Mouse (Mus musculus): ENCODE measurements around the gene Tmem132b. TPM values are rescaled to one million over a fixed set of nuclear protein-coding genes. Genes with fewer than 3 reads are reported as not detected.

Gene Tmem132b
- polyA plus RNA-seq, 1 experiment from 2014 or later, result 6.4 TPM

DNA sequence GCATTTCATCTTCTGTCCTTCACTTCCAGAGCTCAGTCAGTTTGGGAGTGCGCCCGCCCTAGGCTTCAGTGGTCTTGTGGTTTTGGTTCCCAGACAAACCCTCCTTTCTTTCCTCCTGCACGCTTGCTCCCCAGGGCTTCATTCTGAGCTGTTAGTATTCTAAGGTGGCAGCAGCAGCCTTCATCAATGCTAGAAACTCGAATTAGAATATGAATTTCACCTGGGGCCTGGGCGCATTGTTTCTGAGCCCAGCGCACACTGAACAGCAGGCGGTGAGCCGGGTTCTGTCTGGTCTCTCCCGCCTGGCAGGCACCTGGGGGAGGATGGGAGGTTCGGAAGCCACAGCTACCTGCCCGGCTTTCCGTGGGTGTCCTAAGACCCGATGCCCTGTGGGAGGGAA, 14.7 kb downstream of the Tmem132b start:
- 14% methylated on average over 13 of the region's 13 CpGs for WGBS
- no peak for ATAC-seq (ENCODE audit: low FRiP score, low read depth)
- Histone ChIP-seq H3K27ac (replicated peaks) (peak overlapping the region; percentile 40; the same call in 1 of the 2 replicates), H3K27me3 (no peaks in the 10 kb centered on the region), H3K9ac (no peak overlapping the region), H3K9me3 (no peaks in the 10 kb centered on the region), H3K4me2 (no peak overlapping the region), H3K36me3 (no peaks in the 10 kb centered on the region), H3K4me3 (no peak overlapping the region), H3K4me1 (replicated peaks) (peaks cover 20% of the 10 kb centered on the region)

DNA sequence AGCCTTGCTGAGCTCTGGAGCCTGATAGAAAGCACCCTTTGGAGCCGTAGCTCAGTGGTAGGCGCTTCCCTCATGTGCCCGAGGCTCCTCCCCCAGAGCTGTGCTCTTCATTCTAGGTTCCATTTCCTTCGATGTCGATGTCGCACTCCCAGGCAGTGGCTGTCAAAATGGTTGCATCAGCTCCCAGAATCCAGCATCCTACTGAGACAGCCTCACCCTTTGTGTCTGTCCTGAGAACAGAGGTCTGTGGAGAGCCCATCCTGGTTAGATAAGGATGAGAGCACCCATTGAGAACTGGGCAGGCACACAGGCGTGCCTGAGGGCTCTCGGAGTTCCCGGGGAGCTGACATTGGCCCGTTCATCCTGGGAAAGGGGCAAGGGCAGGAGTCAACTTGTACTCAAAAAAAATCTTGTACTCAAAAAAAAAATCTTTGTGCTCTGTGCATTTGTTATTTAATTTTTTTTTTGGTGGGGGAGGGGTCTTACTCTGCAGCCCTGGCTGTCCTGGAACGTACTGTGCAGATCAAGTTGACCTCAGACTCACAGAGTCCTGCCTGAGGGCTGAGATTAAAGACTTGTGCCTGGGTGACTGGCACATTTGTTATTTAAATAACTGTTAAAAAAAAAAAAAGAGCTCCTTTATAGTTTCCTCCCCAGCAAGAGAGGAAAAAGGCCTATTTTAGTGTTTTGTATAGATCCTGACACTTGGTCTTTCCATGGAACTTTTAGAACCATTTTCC, 18.3 kb downstream of the Tmem132b start:
- Histone ChIP-seq H3K27me3 (no peaks in the 10 kb centered on the region), H3K4me1 (replicated peaks) (peaks cover 20% of the 10 kb centered on the region), H3K4me3 (no peak overlapping the region), H3K9me3 (no peaks in the 10 kb centered on the region), H3K27ac (replicated peaks) (no peak overlapping the region), H3K36me3 (no peaks in the 10 kb centered on the region), H3K4me2 (no peak overlapping the region), H3K9ac (no peak overlapping the region)
- ATAC-seq (ENCODE audit: low FRiP score, low read depth), result 0 out of 2 replicates have a peak, but pooled peaks have one; percentile 15
- WGBS, result 21% methylated on average over 11 of the region's 11 CpGs

DNA sequence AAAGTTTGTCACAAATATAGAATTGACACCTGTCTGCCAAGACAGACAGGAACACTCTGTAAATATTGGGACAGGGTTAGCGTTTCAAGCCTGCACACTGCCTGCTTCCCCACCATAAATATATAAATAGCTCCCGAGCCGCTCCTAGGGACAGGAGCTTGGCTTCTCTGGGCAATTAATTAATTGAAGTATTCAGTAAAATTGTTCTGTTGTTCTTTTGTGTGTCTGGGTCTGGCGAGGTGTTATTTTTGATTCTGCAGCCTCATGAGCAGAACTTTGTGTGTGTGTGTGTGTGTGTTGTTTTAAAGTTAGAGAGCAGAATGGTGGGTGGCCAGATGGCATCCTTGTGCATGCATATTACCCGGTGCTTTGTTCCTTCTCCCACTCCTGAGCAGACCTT, 24.2 kb downstream of the Tmem132b start:
- Histone ChIP-seq H3K4me3 (no peak overlapping the region), H3K9ac (no peak overlapping the region), H3K27me3 (no peaks in the 10 kb centered on the region), H3K4me2 (no peak overlapping the region), H3K36me3 (no peaks in the 10 kb centered on the region), H3K4me1 (replicated peaks) (no peaks in the 10 kb centered on the region), H3K9me3 (no peaks in the 10 kb centered on the region), H3K27ac (replicated peaks) (no peak overlapping the region)
- no peak for ATAC-seq (ENCODE audit: low FRiP score, low read depth)
- 73% methylated on average over 5 of the region's 5 CpGs for WGBS

DNA sequence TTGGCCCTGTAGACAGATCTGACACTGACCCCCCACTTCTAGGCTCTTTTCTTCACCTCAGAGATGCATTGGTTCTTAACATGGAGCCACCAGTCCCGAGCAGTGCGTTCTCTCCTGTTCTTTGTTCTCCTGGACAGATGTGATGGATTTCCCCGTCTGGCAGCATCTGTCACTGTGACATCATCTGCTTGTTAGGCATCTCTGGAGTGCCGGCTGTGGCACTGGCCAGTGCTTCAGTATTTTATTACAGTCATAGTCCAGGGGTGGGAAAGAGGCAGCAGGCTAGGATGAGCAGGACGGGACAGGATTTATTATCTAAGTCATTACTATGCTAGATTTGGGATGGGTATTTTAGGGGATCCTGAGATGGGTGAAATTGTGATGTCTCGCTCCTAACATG, 31.9 kb downstream of the Tmem132b start:
- no peak overlapping the region for H3K9ac ChIP-seq
- 0 out of 2 replicates have a peak, but pooled peaks cover 2% of the 10 kb centered on the region for H3K4me1 ChIP-seq (replicated peaks)
- H3K4me2 ChIP-seq, result no peak overlapping the region
- no peaks in the 10 kb centered on the region for H3K9me3 ChIP-seq
- no peaks in the 10 kb centered on the region for H3K36me3 ChIP-seq
- no peak overlapping the region for H3K4me3 ChIP-seq
- no peak for ATAC-seq (ENCODE audit: low FRiP score, low read depth)
- WGBS, result 45% methylated on average over 6 of the region's 6 CpGs
- H3K27me3 ChIP-seq, result no peaks in the 10 kb centered on the region
- H3K27ac ChIP-seq (replicated peaks), result no peak overlapping the region

DNA sequence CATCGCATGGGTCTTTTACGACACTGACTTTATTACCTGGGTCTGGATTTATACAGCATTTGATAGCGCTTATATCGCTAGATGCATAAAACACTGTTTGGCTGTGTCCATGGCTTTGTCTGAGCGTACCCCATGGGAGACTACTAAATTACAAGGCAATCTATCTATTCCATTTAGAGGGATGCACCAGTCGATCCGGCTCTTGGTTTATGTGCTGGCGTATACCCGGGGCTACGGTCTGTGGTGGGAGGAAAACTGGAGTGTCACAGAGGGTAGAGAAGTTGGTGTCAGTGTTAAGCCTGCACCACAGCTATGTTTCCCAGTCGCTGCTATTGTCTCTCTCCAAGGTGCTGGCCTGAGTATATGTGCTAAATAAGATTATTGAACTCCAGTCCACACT, 34.2 kb downstream of the Tmem132b start:
- WGBS, result 54% methylated on average over 11 of the region's 11 CpGs
- no peak for ATAC-seq (ENCODE audit: low FRiP score, low read depth)

DNA sequence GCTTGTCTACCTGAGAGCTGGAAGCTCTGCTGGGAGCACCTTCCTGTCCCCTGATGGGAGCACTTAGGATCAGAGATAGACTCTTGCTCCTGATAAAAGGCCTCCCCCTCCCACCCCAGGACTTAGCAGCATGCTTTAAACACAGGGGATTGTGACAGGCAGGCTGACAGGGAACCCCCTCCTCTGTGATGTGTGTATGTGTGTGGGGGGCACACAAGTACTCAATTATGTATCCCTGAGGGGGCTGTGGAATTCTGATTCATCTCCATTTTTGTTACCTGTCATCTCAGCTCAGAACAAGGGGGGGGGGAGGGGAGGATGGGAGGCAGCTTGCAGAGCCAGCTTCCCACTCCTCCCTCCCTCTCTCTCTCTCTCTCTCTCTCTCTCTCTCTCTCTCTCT, 36.9 kb downstream of the Tmem132b start:
- no peak overlapping the region for H3K27ac ChIP-seq (replicated peaks)
- H3K9me3 ChIP-seq, result no peaks in the 10 kb centered on the region
- H3K4me2 ChIP-seq, result no peak overlapping the region
- no peak overlapping the region for H3K9ac ChIP-seq
- ATAC-seq (ENCODE audit: low FRiP score, low read depth), result no peak
- H3K27me3 ChIP-seq, result no peaks in the 10 kb centered on the region
- H3K36me3 ChIP-seq, result no peaks in the 10 kb centered on the region
- H3K4me3 ChIP-seq, result no peak overlapping the region
- 0 out of 2 replicates have a peak, but pooled peaks cover 2% of the 10 kb centered on the region for H3K4me1 ChIP-seq (replicated peaks)

More for the DNA sequence above, 34.2 kb downstream of the Tmem132b start:
- Histone ChIP-seq H3K27ac (replicated peaks) (no peak overlapping the region), H3K4me3 (no peak overlapping the region), H3K9me3 (no peaks in the 10 kb centered on the region), H3K4me1 (replicated peaks) (0 out of 2 replicates have a peak, but pooled peaks cover 2% of the 10 kb centered on the region), H3K27me3 (no peaks in the 10 kb centered on the region), H3K9ac (no peak overlapping the region), H3K36me3 (no peaks in the 10 kb centered on the region), H3K4me2 (no peak overlapping the region)

DNA sequence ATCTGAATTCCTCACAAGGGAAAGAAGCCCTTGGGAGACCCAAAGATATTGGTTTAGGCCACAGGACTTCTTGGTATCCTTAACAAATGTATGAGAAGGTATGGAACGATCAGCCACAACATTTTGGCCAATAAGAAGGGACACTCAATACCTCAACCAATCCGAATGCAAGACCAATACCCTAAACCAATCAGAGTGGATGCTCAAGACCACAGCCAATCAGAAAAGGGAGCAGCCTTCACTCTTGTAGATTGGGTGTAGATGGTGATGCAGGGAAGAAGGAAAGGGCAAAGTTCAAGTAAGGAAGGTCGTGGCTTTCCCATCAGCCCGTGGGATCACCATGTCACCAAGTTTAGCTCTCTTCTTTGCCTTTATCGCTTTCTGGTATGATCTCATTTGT, 40.4 kb downstream of the Tmem132b start:
- Histone ChIP-seq H3K27ac (replicated peaks) (no peak overlapping the region), H3K9ac (no peak overlapping the region), H3K4me1 (replicated peaks) (peaks cover 14% of the 10 kb centered on the region), H3K4me3 (no peak overlapping the region), H3K36me3 (no peaks in the 10 kb centered on the region), H3K9me3 (no peaks in the 10 kb centered on the region), H3K27me3 (no peaks in the 10 kb centered on the region), H3K4me2 (no peak overlapping the region)
- no peak for ATAC-seq (ENCODE audit: low FRiP score, low read depth)
- 93% methylated on average over 5 of the region's 5 CpGs for WGBS

DNA sequence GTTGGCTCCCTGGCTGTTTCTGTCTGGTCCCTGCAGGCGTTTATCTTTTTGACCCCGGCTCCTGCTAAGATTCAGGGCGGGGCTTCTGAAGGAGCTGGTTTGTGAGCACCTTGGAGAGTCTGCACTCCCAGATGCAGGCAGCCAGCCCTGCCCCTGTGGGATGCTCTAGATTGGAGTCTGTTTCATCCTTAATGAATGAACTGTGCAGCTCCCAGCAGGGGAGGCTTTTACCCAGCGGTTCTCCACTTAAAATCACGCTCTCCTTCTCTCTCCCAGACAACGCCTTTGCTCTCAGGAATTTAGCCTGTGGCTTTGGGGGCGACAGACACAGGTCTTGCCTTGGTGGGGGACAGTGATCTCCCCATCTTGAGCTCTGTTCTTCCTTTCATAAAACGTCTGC, 43.3 kb downstream of the Tmem132b start:
- Histone ChIP-seq H3K27me3 (no peaks in the 10 kb centered on the region), H3K4me3 (no peak overlapping the region), H3K9me3 (no peaks in the 10 kb centered on the region), H3K27ac (replicated peaks) (0 out of 2 replicates have a peak overlapping the region, but pooled peaks have one; percentile 5), H3K9ac (no peak overlapping the region), H3K4me2 (no peak overlapping the region), H3K4me1 (replicated peaks) (peaks cover 14% of the 10 kb centered on the region), H3K36me3 (no peaks in the 10 kb centered on the region)
- 3% methylated on average over 8 of the region's 8 CpGs for WGBS
- ATAC-seq (ENCODE audit: low FRiP score, low read depth), result no peak

DNA sequence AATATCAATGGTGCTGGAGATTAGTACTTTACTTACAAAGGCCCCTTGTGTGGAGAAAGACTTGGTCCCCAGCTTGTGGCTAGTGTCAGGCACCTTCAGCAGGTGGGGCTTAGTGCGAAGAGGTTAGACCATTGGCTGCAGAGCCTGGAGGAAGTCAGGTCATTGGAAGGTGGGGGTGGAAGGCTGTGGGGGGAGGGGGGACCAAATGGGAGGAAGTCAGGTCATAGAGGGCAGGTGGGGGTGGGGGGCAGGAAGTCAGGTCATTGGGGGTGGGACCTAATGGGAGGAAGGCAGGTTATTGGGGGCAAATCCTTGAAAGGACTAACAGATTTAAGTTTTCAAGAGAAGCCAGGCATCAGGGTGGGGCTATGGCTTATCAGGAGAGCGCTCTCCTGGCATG, 44.3 kb downstream of the Tmem132b start:
- H3K4me1 ChIP-seq (replicated peaks), result peaks cover 14% of the 10 kb centered on the region
- 100% methylated on average over 2 of the region's 2 CpGs for WGBS
- ATAC-seq (ENCODE audit: low FRiP score, low read depth), result no peak

DNA sequence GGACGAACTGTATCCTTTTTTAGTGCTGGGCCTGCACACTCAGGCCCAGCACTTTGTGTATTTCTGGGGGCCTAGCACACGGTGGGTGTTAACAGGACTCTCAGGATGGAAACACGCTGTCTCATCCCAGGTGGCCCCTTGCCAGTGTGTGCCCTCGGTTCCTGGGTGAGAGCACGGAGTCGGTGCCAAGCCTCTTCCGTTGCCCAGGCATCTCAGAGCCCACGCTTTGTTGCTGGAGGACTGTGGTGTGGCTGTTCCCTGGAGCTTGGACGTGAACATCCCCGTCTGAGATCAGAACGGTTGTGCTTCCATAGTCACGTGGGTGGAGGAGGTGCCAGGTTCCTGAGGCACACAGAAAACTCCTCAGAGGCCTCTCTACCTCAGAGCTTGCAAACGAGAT, 47.1 kb downstream of the Tmem132b start:
- ATAC-seq (ENCODE audit: low FRiP score, low read depth), result no peak
- peaks cover 14% of the 10 kb centered on the region for H3K4me1 ChIP-seq (replicated peaks)
- H3K9ac ChIP-seq, result no peak overlapping the region
- no peaks in the 10 kb centered on the region for H3K9me3 ChIP-seq
- H3K4me2 ChIP-seq, result no peak overlapping the region
- H3K4me3 ChIP-seq, result no peak overlapping the region
- 77% methylated on average over 13 of the region's 13 CpGs for WGBS
- no peaks in the 10 kb centered on the region for H3K36me3 ChIP-seq
- H3K27me3 ChIP-seq, result no peaks in the 10 kb centered on the region
- no peak overlapping the region for H3K27ac ChIP-seq (replicated peaks)

More for the DNA sequence above, 44.3 kb downstream of the Tmem132b start:
- Histone ChIP-seq H3K9me3 (no peaks in the 10 kb centered on the region), H3K27ac (replicated peaks) (no peak overlapping the region), H3K4me3 (no peak overlapping the region), H3K4me2 (no peak overlapping the region), H3K36me3 (no peaks in the 10 kb centered on the region), H3K27me3 (no peaks in the 10 kb centered on the region), H3K9ac (no peak overlapping the region)

DNA sequence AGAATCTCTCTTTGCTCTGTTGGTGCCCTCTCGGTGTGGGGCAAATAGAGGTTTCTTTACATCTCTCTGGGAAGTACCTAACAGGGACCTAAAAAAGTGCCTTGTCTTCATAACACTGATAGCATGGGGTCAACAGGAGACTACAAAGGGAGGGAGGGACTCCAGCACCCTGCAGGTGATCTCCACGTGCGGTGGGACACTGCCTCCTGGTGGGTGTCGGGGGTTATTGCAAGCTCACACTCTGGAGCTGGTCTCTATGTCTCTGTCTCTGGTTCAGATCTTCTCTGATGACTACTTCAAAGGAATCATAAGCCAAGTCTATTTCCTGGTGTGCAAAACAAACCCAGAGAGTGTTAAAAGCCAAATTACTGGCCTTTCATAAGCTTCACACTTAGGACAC, 47.6 kb downstream of the Tmem132b start:
- no peak overlapping the region for H3K4me2 ChIP-seq
- no peak overlapping the region for H3K4me3 ChIP-seq
- H3K27me3 ChIP-seq, result no peaks in the 10 kb centered on the region
- H3K9me3 ChIP-seq, result no peaks in the 10 kb centered on the region
- H3K9ac ChIP-seq, result no peak overlapping the region
- no peak for ATAC-seq (ENCODE audit: low FRiP score, low read depth)
- H3K27ac ChIP-seq (replicated peaks), result no peak overlapping the region
- WGBS, result 60% methylated on average over 4 of the region's 4 CpGs
- peaks cover 13% of the 10 kb centered on the region for H3K4me1 ChIP-seq (replicated peaks)
- H3K36me3 ChIP-seq, result no peaks in the 10 kb centered on the region

DNA sequence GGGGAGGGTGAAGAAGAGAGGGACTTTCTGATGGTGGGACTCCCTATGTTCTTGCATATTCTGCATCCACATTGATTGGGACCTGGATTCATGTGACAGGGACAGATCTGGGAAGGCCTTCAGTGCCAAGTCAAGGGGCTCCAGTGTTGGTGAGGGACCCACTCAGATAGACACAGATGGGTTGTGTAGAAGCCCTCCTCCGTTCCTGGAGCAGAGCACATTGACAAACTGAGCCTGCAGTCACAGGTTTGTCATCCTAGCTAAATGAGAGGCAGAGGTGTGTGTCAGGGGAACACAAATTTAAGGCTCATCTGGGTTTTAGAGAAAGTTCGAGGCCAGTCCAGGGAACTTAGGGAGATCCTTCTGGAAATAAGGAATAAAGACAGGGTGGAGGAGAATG, 51.7 kb downstream of the Tmem132b start:
- Histone ChIP-seq H3K4me3 (no peak overlapping the region), H3K9ac (no peak overlapping the region), H3K36me3 (no peaks in the 10 kb centered on the region), H3K9me3 (no peaks in the 10 kb centered on the region), H3K27me3 (no peaks in the 10 kb centered on the region), H3K27ac (replicated peaks) (no peak overlapping the region), H3K4me1 (replicated peaks) (no peaks in the 10 kb centered on the region), H3K4me2 (no peak overlapping the region)
- 88% methylated on average over 2 of the region's 2 CpGs for WGBS
- no peak for ATAC-seq (ENCODE audit: low FRiP score, low read depth)

DNA sequence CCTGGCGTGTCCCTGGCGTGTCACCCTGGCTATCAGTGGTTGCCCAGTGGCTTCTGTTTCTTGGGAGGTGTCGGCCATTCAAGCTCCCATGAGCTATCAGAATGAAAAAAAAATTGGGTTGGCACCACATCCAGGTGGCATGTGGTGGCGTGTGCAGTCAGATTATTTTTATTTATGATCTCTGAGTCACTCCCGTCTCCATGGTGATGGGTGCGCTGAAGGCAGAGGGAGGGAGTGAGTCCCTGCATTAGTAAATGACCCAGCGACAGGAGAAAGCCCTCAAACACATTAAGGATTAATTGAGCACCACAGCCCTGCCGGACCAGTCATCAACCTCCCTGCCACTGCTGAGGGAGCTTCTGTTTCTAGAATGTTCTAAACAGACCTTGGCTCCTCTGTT, 52.3 kb downstream of the Tmem132b start:
- Histone ChIP-seq H3K4me3 (no peak overlapping the region), H3K4me1 (replicated peaks) (peaks cover 2% of the 10 kb centered on the region), H3K9me3 (no peaks in the 10 kb centered on the region), H3K9ac (no peak overlapping the region), H3K36me3 (no peaks in the 10 kb centered on the region), H3K27ac (replicated peaks) (no peak overlapping the region), H3K27me3 (no peaks in the 10 kb centered on the region), H3K4me2 (no peak overlapping the region)
- no peak for ATAC-seq (ENCODE audit: low FRiP score, low read depth)
- 54% methylated on average over 8 of the region's 8 CpGs for WGBS
